Mouse (Mus musculus) hematopoietic stem cell, adult 5-6 weeks (primary cell): ENCODE measurements around the gene Setd3. TPM values are rescaled to one million over a fixed set of nuclear protein-coding genes. Genes with fewer than 3 reads are reported as not detected.
"Not testable (repeated sequence)": the region's sequence is repeated elsewhere in the genome, so short reads cannot be mapped to it uniquely, and the experiment has no call there.

Source experiments
- ATAC-seq, 2 experiments: fragments of 125-278 bp in 1 of 2; replicated peaks in 1 of 2; 2 replicates each; pipeline ENCODE4 v1.8.0; 2016 to 2017; ENCODE audit warnings: inconsistent platforms in 2 of 2, mild to moderate bottlenecking in 2 of 2, moderate number of reproducible peaks in 2 of 2, low read depth in 1 of 2, moderate TSS enrichment in 1 of 2; ENCODE audit not compliant: low FRiP score in 2 of 2, poor library complexity in 2 of 2, severe bottlenecking in 2 of 2, insufficient read depth in 1 of 2, low TSS enrichment in 1 of 2
- total RNA-seq: library from RNA; stranded (forward); fragments of 172-1452, 232-1000 nt; gene quantifications from 2 replicates; pipeline ENCODE4 v1.2.3, GENCODE M21; 2017

Gene Setd3
- total RNA-seq, 1 experiment from 2014 or later: 107 TPM

DNA sequence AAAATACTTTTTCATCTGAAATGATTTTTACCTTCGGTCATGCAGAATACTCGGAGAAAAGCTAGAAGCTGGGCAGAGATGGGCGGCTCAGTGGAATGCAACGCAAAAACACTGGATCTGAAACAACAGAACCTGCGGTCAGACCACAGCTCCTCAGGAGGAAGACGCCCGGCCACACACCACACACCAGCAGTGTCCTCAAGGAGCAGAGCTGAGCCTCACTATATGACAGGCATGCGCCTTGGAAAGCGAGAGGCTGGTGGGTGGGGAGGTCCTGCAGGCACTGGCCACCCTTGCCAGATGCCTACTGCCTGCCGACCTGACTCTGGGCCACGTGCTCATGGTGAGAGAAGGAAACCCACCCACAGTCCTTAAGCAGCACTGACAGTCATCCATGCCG, 67.9 kb downstream of the Setd3 start:
- ATAC-seq: no peak

DNA sequence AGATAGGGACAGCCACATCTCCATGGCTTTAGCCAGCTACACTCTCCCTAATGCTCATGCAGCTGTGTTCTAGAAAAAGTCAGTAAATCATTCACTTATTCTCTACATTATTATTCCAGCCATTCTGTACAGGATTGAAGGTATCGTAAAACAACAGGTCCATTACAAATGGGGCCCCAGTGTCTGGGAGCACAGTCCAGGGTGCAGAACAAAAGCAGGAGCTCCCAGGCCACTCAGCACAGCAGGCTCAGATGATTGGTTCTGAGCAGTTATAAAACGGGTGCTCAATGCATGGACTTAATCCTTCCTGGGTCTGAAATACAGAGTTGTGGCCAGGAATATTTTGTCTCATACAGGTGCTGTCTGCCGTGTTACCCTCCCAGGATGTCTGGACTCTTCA, 68.4 kb downstream of the Setd3 start:
- no peak for ATAC-seq

DNA sequence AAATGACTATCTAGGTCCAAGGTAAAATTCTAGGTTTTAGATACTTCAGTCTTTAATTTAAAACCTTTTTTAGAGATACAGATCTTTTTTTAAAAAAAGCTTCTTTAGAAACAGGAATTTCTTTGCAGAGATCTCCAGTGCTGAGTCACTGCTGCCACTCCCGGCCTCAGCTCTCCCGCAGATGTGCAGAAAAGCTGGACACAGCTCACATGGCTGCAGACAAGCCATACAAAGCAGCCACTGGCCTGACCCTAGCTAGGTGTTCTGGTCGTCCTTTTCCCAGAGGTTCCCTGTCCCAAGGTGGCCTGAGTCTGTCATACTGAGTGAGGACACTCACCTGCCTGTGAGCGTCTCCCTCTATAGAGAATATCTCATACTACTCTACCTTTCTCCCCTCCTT, 69.4 kb downstream of the Setd3 start:
- ATAC-seq: 0 out of 4 replicates have a peak, but pooled peaks of 1 of the 2 experiments have one; percentile 17

DNA sequence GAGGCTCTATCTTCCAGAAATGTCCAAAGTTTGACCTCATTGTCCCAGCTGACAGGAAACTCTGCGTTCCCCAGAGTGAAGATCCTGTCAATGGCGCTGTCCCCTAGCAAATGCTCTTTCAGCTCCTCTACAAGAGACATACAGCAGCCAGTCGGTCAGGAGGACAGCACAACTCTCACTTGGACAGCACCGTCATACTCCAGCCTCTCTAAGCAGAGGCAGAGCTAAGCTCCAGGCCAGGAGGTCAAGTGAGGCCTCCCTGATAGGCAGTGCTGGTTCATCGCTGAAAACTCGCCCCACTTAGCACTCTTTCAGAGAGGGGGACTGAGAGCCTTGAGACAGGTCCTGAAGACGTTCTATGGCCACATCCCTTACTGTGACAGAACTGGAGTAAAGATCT, 70.5 kb downstream of the Setd3 start:
- not testable (repeated sequence) for ATAC-seq

DNA sequence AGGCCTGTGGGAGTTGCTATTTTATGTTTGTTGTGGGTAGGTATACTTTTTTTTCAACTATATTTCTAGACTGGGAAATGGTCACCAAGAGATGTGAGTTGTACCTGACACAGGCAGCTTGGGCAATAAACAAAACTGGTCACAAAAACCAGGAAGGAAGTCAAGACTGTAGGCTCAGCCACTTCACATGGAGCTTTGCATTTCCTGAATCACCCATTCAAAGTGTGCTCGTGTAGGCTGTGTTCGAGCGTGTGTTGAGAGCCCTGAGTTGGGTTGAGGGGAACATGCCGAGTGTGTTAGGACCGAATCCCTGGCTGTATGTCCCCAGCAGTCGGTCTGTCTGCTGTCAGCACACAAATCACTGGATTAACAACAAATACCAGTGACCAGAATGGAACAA, 75.8 kb downstream of the Setd3 start:
- peak; percentile 51 to 72; a peak in 3 of 4 replicates for ATAC-seq

DNA sequence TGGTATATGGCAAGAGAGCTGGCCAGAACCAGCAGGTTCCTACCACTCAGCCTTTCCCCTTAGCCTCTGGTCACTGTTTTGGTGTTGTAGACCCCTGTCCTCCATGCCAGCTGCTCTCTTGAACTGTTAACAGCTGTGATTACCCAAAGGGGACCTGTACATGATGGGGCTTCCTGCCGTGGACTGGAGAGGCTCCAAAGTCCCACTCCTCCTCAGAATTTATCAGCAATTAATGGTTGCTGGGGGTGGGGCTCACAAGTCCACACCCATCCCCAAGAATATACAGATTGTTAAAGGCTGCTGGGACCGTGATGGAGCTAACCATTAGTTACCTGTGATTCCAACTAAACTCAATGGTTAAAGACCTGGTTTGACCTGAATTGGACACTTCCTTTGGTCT, 77.0 kb downstream of the Setd3 start:
- ATAC-seq: no peak

DNA sequence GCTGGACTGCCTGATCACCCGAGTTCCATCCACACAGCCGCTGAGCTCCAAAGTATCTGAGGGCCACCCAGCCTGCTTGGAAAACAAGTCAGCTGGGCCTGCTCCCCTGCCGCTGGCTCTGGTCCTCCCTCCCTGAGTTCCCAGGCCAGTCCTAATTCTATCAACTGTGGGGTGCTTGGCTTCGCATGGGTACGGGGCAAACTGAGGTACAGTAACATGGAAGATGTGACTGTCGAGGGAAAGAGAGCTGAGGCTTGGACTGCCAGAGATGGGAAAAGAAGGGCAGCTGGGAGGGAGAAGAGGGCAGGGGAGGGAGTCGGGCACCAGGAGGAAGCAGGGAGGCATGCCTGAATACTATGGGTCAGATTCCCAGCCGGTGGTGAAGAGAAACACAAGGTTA, 78.9 kb downstream of the Setd3 start:
- ATAC-seq: no peak

DNA sequence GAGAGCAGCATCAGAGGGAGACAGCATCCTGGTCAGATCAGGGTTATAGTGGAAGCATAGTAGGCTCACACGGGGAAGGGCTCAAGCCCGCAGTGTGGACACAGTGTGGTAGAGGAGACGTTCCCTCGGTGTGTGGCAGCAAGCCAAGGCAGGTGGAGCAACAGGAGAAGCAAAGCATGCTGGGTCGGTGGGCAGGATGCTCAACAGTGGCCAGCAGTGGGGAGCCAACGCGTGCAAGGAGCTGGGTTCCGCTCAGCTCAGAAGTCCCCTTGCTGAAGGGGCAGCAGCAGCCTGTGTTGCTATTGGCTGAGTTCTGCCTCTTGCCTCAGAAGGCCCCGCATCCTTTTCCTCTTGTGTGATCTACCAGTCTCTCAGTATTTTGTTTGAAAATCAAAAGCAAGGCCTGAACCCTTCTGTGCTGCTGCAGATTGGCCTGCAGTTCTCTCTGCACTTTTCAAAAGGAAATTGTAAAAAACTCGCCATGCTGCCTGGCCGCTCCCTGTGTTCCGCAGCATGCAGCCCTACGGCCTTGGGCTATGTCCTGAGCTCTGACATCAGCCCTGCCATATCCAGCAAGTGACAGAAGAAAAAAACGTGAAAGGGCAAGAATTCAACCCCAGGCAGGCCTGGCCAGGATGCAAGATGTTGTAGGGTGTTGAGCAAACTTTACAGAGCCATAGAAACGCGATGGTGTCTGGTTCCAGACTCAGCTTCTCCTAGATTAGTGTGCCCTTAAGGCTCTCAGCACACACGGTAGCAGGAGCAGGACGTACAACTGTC, 80.7 kb downstream of the Setd3 start:
- ATAC-seq: no peak

DNA sequence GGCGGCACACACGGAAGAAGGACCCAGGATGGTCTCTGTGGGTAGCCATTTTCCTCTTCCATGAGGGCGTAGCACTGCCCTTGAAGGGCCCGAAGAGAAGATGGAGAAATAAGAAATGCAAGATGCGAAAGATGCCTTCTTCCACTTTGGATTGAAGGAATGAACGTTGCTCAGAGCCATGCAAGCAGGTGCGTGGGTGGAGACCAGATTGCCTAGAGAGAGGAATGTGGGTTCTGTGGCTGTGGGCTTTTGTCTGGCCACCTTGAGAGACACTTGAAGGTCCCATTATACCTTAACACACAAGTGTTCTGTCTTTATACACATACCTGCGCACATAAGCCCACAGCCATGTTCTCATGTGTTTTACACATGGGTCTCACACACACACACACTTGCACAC, 81.5 kb downstream of the Setd3 start:
- ATAC-seq: no peak

DNA sequence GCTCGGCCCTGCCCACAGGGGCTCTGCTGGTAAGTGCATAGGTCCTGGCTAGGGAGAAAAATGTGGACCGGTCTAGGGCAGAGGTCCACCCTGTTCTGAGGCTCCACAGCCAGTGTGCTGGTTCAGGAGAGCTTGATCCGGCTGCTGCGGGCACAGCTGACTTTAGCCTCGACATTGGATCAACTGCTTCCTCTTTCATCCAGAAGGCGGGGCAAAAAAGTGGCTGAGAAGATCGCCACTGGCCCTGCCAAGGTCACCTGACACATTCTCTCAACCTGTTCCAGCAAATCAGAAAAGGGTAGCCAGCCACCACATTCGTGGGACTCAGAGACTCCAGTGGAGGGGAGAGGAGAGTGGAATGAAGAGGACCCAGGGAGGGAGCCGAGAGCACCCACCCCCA, 90.9 kb downstream of the Setd3 start:
- peak; percentile 63 to 83 for ATAC-seq

DNA sequence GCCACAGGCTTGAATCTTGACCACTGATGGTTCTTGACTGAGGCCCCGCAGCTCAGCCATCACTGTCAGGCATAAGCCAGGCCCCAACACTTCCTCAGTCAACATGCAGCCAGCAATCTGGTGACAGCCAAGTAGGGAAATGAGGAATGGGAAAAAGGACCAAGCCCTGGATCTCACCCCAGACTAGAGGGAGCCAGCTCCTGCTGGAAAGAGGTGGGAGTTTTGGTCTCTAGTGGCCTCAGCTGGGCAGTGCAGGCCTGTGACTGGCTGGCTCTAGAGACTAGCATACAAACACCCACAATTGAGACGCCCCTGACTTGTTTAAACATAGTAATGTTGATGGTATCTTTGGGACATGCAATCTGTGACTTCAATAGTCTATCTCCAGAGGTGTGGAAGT, 91.6 kb downstream of the Setd3 start:
- no peak for ATAC-seq

DNA sequence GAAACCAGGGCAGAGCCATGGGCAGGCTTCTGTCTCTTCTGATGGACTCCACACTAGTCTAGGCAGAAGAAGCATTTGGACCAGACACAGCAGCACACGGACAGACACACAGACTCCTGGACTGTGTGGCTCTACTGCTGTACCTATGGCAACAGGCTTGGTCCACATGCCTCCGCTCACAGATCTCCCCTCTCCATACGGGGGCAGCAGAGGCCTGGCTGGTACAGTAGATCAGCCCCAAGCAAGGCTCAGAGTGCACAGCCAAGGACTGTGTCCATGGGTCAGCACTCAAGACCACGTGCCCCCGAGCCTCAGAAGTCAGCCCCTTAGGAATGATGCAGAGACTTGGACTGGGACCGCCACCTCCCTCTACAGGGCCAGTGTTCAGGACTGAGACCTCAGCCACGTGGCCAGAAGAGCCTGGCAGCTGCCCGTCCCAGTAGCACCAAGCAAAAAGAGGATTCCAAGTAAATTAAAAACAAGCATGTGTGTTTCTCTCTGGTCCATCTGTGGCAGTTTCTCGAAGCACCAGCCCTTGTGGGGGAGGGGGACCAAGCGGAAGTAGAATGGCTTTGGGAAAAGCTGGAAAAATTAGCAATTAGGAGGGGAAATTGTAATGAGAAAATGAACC, 100.9 kb downstream of the Setd3 start:
- no peak for ATAC-seq

DNA sequence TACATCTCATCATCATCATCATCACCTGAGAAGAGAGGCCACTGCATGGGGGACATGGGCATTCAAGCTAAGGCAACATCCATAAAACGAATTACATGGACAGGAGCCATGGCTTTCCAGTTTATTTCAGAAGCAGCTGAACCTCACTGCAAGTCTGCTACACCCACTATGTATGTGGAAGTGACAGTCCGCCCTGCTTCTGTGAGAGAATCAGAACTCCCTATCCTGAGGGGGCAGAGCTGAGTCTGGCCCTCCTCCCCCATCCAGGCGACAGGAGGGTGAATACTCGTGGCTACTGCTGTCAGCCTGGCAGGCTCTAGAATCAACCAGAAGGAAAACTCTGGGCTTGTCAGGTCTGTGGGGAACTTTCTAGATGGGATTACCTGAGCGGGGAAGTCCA, 106.2 kb downstream of the Setd3 start:
- no peak for ATAC-seq

DNA sequence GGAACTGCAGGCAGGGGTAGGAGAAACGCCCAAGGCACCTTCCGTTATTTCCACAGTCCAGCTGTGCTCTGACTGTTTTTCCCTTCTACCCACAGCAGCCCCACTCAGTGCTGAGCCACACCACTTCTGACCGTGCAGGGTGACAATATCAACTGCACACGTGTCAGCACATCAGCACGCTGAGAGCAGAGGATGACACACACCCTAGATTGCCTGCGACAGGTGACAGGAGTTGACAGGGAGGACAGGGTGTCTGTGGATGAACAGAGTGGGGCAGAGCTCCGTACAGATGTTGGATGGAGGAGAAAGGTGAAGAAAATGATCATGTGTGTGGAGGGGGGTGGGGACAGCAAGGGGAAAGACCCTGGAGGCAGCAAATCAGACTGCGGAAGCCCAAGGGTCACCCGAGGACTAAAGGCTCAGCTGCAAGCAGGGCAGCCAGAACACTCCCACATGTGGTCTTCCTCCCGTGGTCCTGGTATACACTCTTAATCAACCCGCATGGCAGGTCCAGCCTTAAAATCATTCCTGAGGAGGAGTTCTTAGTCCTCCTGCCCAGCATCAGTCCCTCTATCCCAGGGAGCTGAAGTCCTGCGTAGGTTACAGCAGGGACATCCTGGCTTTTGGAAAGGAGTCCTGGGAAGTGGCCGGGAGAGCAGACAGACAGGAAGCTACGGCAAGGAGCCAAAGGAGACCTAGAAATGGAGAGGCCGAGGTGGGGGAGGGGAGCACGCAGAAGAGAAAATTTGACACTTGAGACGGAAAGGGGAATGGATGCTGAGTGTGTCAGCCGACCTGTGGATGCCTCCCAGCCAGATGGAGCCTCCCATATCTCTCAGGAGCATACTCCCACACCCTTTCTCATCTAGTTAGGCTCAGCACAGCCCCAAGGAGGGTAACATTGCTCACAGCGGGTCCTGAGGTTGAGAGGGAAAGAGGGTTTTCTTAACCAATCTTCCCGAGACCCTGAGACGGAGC, 108.1 kb downstream of the Setd3 start:
- no peak for ATAC-seq

DNA sequence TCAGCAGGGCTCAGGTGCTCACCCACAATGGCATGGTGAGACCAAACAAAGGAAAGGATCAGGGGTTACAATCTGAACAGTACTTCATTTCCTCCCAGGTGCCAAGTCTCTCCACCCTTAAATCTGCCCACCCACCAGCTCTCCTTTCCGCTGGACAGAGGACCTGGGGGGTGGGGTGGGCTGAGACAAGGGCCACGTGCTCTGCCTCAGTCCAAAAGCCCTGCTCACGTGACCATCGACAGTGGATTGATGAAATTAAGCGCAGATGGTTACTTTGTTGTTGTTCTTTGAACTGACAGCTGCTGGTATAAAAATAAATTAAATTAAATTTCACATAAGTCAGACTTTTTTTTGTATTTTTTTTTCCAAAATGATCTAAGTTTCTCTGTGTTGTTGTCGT, 109.6 kb downstream of the Setd3 start:
- ATAC-seq: no peak

DNA sequence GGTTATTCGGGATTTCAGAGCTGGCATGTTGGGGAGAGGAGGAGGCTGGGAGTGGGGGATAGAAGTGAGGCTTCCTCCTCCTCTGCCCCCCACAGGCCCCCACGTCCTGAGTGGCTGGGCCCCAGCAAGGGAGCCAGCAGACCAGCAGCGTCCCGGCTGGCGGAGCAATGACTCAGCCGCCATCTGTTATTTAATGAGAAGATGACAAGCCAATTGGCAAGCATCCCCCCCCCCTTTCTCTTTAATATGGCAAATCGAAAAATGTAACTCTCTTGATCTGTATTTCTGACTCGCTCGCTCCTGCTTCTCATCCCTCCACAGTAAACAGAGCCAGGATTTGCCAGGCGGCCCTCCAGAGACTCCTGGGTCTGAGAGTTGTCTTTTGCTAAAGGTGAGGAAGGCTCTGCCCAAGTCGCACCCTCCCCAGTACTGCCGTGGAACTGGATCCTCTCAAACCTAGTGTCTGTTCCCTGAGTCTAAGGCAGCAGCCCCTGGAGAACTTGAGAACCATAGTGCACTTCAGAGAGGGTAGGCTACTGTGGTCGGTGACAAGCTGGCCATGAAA, 111.2 kb downstream of the Setd3 start:
- ATAC-seq: no peak

DNA sequence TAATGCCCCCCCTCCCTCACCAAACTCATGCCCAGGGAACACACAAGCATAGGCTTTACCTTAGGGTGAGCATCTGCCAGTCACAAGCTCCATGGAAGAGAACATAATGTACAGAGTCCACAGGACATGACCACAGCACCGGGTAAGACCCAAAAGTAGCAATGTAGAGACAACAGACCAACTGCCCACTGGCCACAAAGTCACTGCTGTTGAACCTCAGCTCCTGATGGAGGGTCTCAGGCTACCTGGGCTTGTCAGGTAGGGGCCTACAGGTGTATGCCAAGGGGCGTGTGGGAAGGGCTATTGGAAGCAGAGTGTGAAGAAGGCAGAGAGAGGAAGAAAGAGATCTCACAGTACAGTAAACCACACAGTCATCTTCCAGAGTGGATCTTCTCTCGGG, 111.9 kb downstream of the Setd3 start:
- no peak for ATAC-seq
